Mouse (Mus musculus) embryonic facial prominence, embryonic 10.5 days (tissue): ENCODE results near the gene Lrrc30. TPM values are rescaled to one million over a fixed set of nuclear protein-coding genes. Genes with fewer than 3 reads are reported as not detected.

Experiments
- DNase-seq: peaks from one replicate; pipeline ENCODE4 v3.0.0-alpha.2; 2017; ENCODE audit warnings: low spot score
- H3K27ac ChIP-seq: fragments of 300-500 bp; sonication (generic); replicated peaks from 2 replicates; pipeline ENCODE4 v1.5.1; 2016; ENCODE audit warnings: mild to moderate bottlenecking
- H3K27me3 ChIP-seq: fragments of 300-500 bp; sonication (generic); replicated peaks from 2 replicates; pipeline ENCODE4 v1.6.1; 2016; ENCODE audit warnings: low read depth, mild to moderate bottlenecking; ENCODE audit not compliant: poor library complexity, severe bottlenecking
- H3K36me3 ChIP-seq: fragments of 300-500 bp; sonication (generic); replicated peaks from 2 replicates; pipeline ENCODE4 v1.6.1; 2016; ENCODE audit warnings: mild to moderate bottlenecking, moderate library complexity
- H3K4me1 ChIP-seq: fragments of 300-500 bp; sonication (generic); 2 replicates; pipeline ENCODE4 v1.6.1; 2016
- H3K4me3 ChIP-seq: fragments of 300-500 bp; sonication (generic); 2 replicates; pipeline ENCODE4 v1.5.1; 2016; ENCODE audit warnings: mild to moderate bottlenecking, moderate library complexity
- H3K9me3 ChIP-seq: fragments of 300-500 bp; sonication (generic); 2 replicates; pipeline ENCODE4 v1.6.1; 2016; ENCODE audit warnings: mild to moderate bottlenecking
- WGBS: fragments of 180-500 bp; shearing (Covaris S2); methylation state at CpG from one replicate; pipeline ENCODE4 v1.1.7; 2016; 5-methylcytosine and 5-hydroxymethylcytosine counted together
- polyA plus RNA-seq: library from polyadenylated mRNA; unstranded; fragments of >200 nt; fragmentation: Nextera tagmentation; extraction: Ambion mirVana; gene quantifications from 2 replicates; pipeline ENCODE4 v1.2.1, GENCODE M21; 2016

The Lrrc30 gene
- polyA plus RNA-seq, 1 experiment from 2014 or later, result 0.11 TPM

- 90% methylated on average over 15 of the region's 15 CpGs for WGBS
- no peak overlapping the region; the same call in 1 of the 2 replicates for H3K27ac ChIP-seq
- no peaks in the 10 kb centered on the region for H3K9me3 ChIP-seq
- no peaks in the 10 kb centered on the region for H3K36me3 ChIP-seq
- no peaks in the 10 kb centered on the region for H3K27me3 ChIP-seq
- no peak for DNase-seq
- H3K4me3 ChIP-seq, result no peak overlapping the region
- H3K4me1 ChIP-seq, result peaks cover 34% of the 10 kb centered on the region
These were observed 4.0 kb downstream of the Lrrc30 start for GRCm38 (mm10) chr17:67628475-67628874.

GRCm38 (mm10) chr17:67625431-67625830 is 7.1 kb downstream of the Lrrc30 start:
- H3K4me3 ChIP-seq, result no peak overlapping the region
- no peak for DNase-seq
- H3K9me3 ChIP-seq, result no peaks in the 10 kb centered on the region
- H3K4me1 ChIP-seq, result peaks cover 24% of the 10 kb centered on the region
- WGBS, result 84% methylated on average over 5 of the region's 5 CpGs
- no peaks in the 10 kb centered on the region for H3K36me3 ChIP-seq
- H3K27me3 ChIP-seq, result no peaks in the 10 kb centered on the region
- H3K27ac ChIP-seq, result no peak overlapping the region

GRCm38 (mm10) chr17:67619001-67619400 is 13.5 kb downstream of the Lrrc30 start:
- Histone ChIP-seq H3K4me3 (no peak overlapping the region), H3K9me3 (no peaks in the 10 kb centered on the region), H3K27me3 (no peaks in the 10 kb centered on the region), H3K27ac (no peak overlapping the region), H3K4me1 (peaks cover 10% of the 10 kb centered on the region), H3K36me3 (no peaks in the 10 kb centered on the region)
- DNase-seq, result no peak
- 76% methylated on average over 7 of the region's 7 CpGs for WGBS

GRCm38 (mm10) chr17:67614381-67614780 is 18.1 kb downstream of the Lrrc30 start:
- 76% methylated on average over 5 of the region's 5 CpGs for WGBS
- Histone ChIP-seq H3K4me3 (no peak overlapping the region), H3K27me3 (no peaks in the 10 kb centered on the region), H3K27ac (no peak overlapping the region), H3K9me3 (no peaks in the 10 kb centered on the region), H3K36me3 (no peaks in the 10 kb centered on the region), H3K4me1 (0 out of 2 replicates have a peak, but pooled peaks cover 2% of the 10 kb centered on the region)
- DNase-seq, result no peak

GRCm38 (mm10) chr17:67612576-67612975 is 19.9 kb downstream of the Lrrc30 start:
- H3K27ac ChIP-seq, result no peak overlapping the region
- no peaks in the 10 kb centered on the region for H3K27me3 ChIP-seq
- 76% methylated on average over 1 of the region's 1 CpGs for WGBS
- 0 out of 2 replicates have a peak, but pooled peaks cover 2% of the 10 kb centered on the region for H3K4me1 ChIP-seq
- no peaks in the 10 kb centered on the region for H3K9me3 ChIP-seq
- DNase-seq, result no peak
- no peak overlapping the region for H3K4me3 ChIP-seq
- no peaks in the 10 kb centered on the region for H3K36me3 ChIP-seq

- no peak for DNase-seq
- Histone ChIP-seq H3K27me3 (no peaks in the 10 kb centered on the region), H3K9me3 (no peaks in the 10 kb centered on the region), H3K4me3 (no peak overlapping the region), H3K4me1 (0 out of 2 replicates have a peak, but pooled peaks cover 2% of the 10 kb centered on the region), H3K36me3 (no peaks in the 10 kb centered on the region), H3K27ac (no peak overlapping the region)
- WGBS, result 86% methylated on average over 3 of the region's 3 CpGs
These were observed 20.4 kb downstream of the Lrrc30 start for GRCm38 (mm10) chr17:67612151-67612550.

- H3K4me3 ChIP-seq, result no peak overlapping the region
These were observed 28.1 kb downstream of the Lrrc30 start for GRCm38 (mm10) chr17:67604446-67604845.

GRCm38 (mm10) chr17:67602556-67602955 is 30.0 kb downstream of the Lrrc30 start:
- DNase-seq, result no peak
- Histone ChIP-seq H3K36me3 (no peaks in the 10 kb centered on the region), H3K4me3 (no peak overlapping the region), H3K27ac (no peak overlapping the region), H3K4me1 (peaks cover 5% of the 10 kb centered on the region; the same call in 1 of the 2 replicates), H3K27me3 (no peaks in the 10 kb centered on the region), H3K9me3 (no peaks in the 10 kb centered on the region)
- 86% methylated on average over 4 of the region's 4 CpGs for WGBS

More at GRCm38 (mm10) chr17:67604446-67604845, 28.1 kb downstream of the Lrrc30 start:
- 60% methylated on average over 4 of the region's 4 CpGs for WGBS
- Histone ChIP-seq H3K27me3 (no peaks in the 10 kb centered on the region), H3K36me3 (no peaks in the 10 kb centered on the region), H3K9me3 (no peaks in the 10 kb centered on the region), H3K4me1 (no peaks in the 10 kb centered on the region), H3K27ac (no peak overlapping the region)
- DNase-seq, result no peak

- Histone ChIP-seq H3K36me3 (no peaks in the 10 kb centered on the region), H3K4me1 (no peaks in the 10 kb centered on the region), H3K9me3 (no peaks in the 10 kb centered on the region), H3K4me3 (no peak overlapping the region), H3K27ac (no peak overlapping the region; the same call in 1 of the 2 replicates), H3K27me3 (no peaks in the 10 kb centered on the region; the same call in 1 of the 2 replicates)
- peak; percentile 81 for DNase-seq
- WGBS, result 26% methylated on average over 6 of the region's 6 CpGs
These were observed 47.5 kb downstream of the Lrrc30 start for GRCm38 (mm10) chr17:67584937-67585579.

- H3K36me3 ChIP-seq, result no peaks in the 10 kb centered on the region
- no peak overlapping the region for H3K27ac ChIP-seq
- H3K4me1 ChIP-seq, result no peaks in the 10 kb centered on the region
- no peaks in the 10 kb centered on the region for H3K9me3 ChIP-seq
- DNase-seq, result no peak
- no peak overlapping the region for H3K4me3 ChIP-seq
- no peaks in the 10 kb centered on the region; the same call in 1 of the 2 replicates for H3K27me3 ChIP-seq
- 73% methylated on average over 7 of the region's 7 CpGs for WGBS
These were observed 48.0 kb downstream of the Lrrc30 start for GRCm38 (mm10) chr17:67584533-67584932.

GRCm38 (mm10) chr17:67583422-67583821 is 49.1 kb downstream of the Lrrc30 start:
- no peaks in the 10 kb centered on the region for H3K36me3 ChIP-seq
- WGBS, result 73% methylated on average over 7 of the region's 7 CpGs
- no peak overlapping the region for H3K4me3 ChIP-seq
- H3K27ac ChIP-seq, result no peak overlapping the region
- H3K4me1 ChIP-seq, result no peaks in the 10 kb centered on the region
- H3K27me3 ChIP-seq, result no peaks in the 10 kb centered on the region; the same call in 1 of the 2 replicates
- DNase-seq, result no peak
- H3K9me3 ChIP-seq, result 0 out of 2 replicates have a peak, but pooled peaks cover under 1% of the 10 kb centered on the region

- DNase-seq, result no peak
- no peaks in the 10 kb centered on the region for H3K36me3 ChIP-seq
- 0 out of 2 replicates have a peak, but pooled peaks cover 3% of the 10 kb centered on the region for H3K9me3 ChIP-seq
- 83% methylated on average over 4 of the region's 4 CpGs for WGBS
- no peak overlapping the region for H3K4me3 ChIP-seq
- no peaks in the 10 kb centered on the region; the same call in 1 of the 2 replicates for H3K27me3 ChIP-seq
- H3K27ac ChIP-seq, result no peak overlapping the region
- no peaks in the 10 kb centered on the region for H3K4me1 ChIP-seq
These were observed 49.7 kb downstream of the Lrrc30 start for GRCm38 (mm10) chr17:67582681-67583356.

- no peaks in the 10 kb centered on the region for H3K4me1 ChIP-seq
- 0 out of 2 replicates have a peak, but pooled peaks cover 3% of the 10 kb centered on the region for H3K9me3 ChIP-seq
- no peak overlapping the region for H3K4me3 ChIP-seq
- H3K27me3 ChIP-seq, result no peaks in the 10 kb centered on the region; the same call in 1 of the 2 replicates
- H3K36me3 ChIP-seq, result no peaks in the 10 kb centered on the region
- no peak overlapping the region for H3K27ac ChIP-seq
- no peak for DNase-seq
- 83% methylated on average over 5 of the region's 5 CpGs for WGBS
These were observed 50.7 kb downstream of the Lrrc30 start for GRCm38 (mm10) chr17:67581839-67582238.
